Mouse (Mus musculus): ENCODE results near the gene 2310022B05Rik.

DNA sequence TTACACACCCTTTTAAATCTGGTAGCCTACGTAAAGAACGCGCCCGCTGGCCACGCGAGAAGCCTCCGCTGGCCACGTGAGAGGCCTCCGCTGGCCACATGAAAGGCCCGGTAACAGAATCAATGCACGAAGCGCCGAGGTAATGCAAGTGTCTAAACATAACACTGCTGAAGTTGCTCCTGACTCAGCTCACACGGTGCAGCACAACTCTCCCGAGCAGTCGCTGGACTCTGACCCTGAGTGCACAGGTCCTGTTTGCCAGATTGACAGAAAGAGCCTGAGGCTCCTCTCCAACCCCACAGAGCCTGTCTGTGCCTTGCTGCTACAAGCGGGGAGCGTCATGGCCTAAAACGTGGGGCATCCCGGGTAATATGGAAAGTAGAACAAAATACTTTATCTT, 11.4 kb downstream of the 2310022B05Rik start:
- no peak for TF ChIP-seq CTCF (IDR thresholded peaks at IDR 0.05; ENCODE audit: low read depth, low read length)
- TF ChIP-seq POLR2A (IDR thresholded peaks at IDR 0.05; ENCODE audit: extremely low read depth, insufficient read depth, low read length): no peak

All from liver, adult 2 months (tissue).